In the genomic region with DNA sequence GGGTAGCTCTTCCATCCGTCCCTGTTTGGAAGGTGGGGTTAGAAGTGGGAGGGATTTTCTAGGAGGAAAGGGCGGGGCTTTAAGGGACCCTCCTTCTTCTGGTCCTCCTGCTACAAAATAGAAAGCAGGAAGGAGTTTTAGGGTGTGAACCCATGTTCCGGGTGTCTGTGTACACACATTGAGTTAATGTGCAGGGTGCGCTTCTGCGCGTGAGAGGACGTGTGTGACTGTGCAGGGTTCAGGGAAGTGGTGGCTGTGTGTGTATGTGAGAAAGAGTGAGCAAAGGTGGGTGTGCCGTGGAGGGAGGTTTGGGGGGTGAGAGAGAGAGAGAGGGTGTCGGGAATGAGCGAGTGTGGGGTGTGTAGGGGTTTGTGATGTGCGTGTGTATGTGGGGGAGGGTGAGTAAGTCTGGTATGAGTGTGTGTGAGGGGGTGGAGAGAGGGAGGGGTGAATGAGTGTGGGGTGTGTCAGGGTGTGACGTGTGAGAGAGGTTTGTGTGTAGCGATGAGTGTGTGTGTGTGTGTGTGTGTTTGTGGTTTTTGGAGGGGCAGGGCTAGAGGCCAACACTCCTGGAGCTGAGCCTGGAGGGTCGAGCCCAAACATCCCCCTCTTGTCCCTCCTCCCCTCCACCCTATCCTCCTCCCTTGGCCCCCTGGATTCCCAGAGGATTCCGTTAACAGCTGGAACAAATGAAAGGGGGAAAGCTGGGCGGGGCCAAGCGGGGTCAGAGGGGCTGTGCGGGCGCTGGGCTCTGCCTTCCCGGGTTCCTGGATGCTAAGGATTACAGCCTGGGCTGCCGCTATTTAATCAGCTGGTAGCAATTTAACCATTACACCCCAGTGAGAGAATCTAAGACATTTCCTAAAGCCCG, we compare ENCODE assay signal across 8 mouse cellular contexts.
A peak's percentile ranks its signal among the peaks of the same experiment; 100 is the strongest.
DNase-seq lines count a peak whose midpoint lies in the region; ATAC-seq and TF ChIP-seq lines count a peak whose summit lies in the region.

No protein-coding gene starts in this region.

- ATAC-seq in embryonic facial prominence, embryonic 14.5 days (ENCODE audit: low read depth) = peak; percentile 81
- peak; percentile 40 for ATAC-seq in heart, embryonic 13.5 days (ENCODE audit: extremely low read depth, insufficient number of reproducible peaks, low FRiP score, low TSS enrichment)
- peak; percentile 74 for ATAC-seq in kidney, embryonic 16.5 days (ENCODE audit: low FRiP score, low TSS enrichment)

- no peaks in the 10 kb centered on the region for H3K36me3 ChIP-seq in embryonic facial prominence, embryonic 14.5 days (ENCODE audit: control insufficient read depth, insufficient read depth, low read length)
- H3K36me3 ChIP-seq in heart, embryonic 13.5 days = no peaks in the 10 kb centered on the region
- no peaks in the 10 kb centered on the region for H3K36me3 ChIP-seq in kidney, embryonic 16.5 days (ENCODE audit: insufficient read depth, low read length)

- H3K27ac ChIP-seq in embryonic facial prominence, embryonic 14.5 days (replicated peaks; ENCODE audit: low read depth, low read length) = peak overlapping the region; percentile 73
- H3K27ac ChIP-seq in heart, embryonic 13.5 days (replicated peaks) = peak overlapping the region; percentile 51
- H3K27ac ChIP-seq in kidney, embryonic 16.5 days (ENCODE audit: low read length) = peak overlapping the region; percentile 51
- H3K27ac ChIP-seq in layer of hippocampus, adult 2 months = no peak overlapping the region

- peaks cover 31% of the 10 kb centered on the region for H3K4me1 ChIP-seq in embryonic facial prominence, embryonic 14.5 days (ENCODE audit: control insufficient read depth, insufficient read depth, low read length)
- peaks cover 34% of the 10 kb centered on the region for H3K4me1 ChIP-seq in heart, embryonic 13.5 days
- H3K4me1 ChIP-seq in kidney, embryonic 16.5 days (ENCODE audit: insufficient read depth, low read length) = peaks cover 21% of the 10 kb centered on the region

- H3K27me3 ChIP-seq in embryonic facial prominence, embryonic 14.5 days (replicated peaks; ENCODE audit: control insufficient read depth, insufficient read depth, low read length) = no peaks in the 10 kb centered on the region
- H3K27me3 ChIP-seq in heart, embryonic 13.5 days (replicated peaks) = peaks cover 13% of the 10 kb centered on the region
- H3K27me3 ChIP-seq in kidney, embryonic 16.5 days (ENCODE audit: insufficient read depth, low read length) = no peaks in the 10 kb centered on the region

- peak; percentile 99 for DNase-seq in NIH3T3 (ENCODE audit: low read depth)
- DNase-seq in embryonic facial prominence, embryonic 14.5 days (ENCODE audit: low spot score) = peak; percentile 92
- DNase-seq in lung, postnatal 4 days = peak; percentile 64 to 79
- peak; percentile 54 for DNase-seq in ovary, postnatal 36 days (ENCODE audit: low spot score)
- DNase-seq in layer of hippocampus, postnatal 25 days (ENCODE audit: extremely low spot score in 1 of 2, low spot score in 1 of 2) = no peak
- DNase-seq in layer of hippocampus, adult 2 months (ENCODE audit: low spot score in 2 of 2) = no peak

- WGBS in embryonic facial prominence, embryonic 14.5 days = 4% methylated on average over 22 of the region's 22 CpGs
- 7% methylated on average over 22 of the region's 22 CpGs for WGBS in heart, embryonic 13.5 days
- 5% methylated on average over 22 of the region's 22 CpGs for WGBS in kidney, embryonic 16.5 days

- no peak for TF ChIP-seq CTCF in layer of hippocampus, adult 2 months (conservative IDR thresholded peaks at IDR 0.05)

- H3K9ac ChIP-seq in embryonic facial prominence, embryonic 14.5 days (ENCODE audit: low read depth, low read length) = peak overlapping the region; percentile 35
- H3K9ac ChIP-seq in heart, embryonic 13.5 days = peak overlapping the region; percentile 68
- H3K9ac ChIP-seq in kidney, embryonic 16.5 days (replicated peaks; ENCODE audit: low read length) = peak overlapping the region; percentile 25; the same call in 1 of the 2 replicates

- peak overlapping the region; percentile 24 for H3K4me3 ChIP-seq in embryonic facial prominence, embryonic 14.5 days (ENCODE audit: low read depth, low read length)
- peak overlapping the region; percentile 44 for H3K4me3 ChIP-seq in heart, embryonic 13.5 days
- H3K4me3 ChIP-seq in kidney, embryonic 16.5 days (ENCODE audit: low read length) = peak overlapping the region; percentile 31
- H3K4me3 ChIP-seq in layer of hippocampus, adult 2 months = no peak overlapping the region

- peak overlapping the region; percentile 61 for H3K4me2 ChIP-seq in embryonic facial prominence, embryonic 14.5 days (ENCODE audit: low read depth, low read length)
- H3K4me2 ChIP-seq in heart, embryonic 13.5 days = peak overlapping the region; percentile 70
- peak overlapping the region; percentile 54 for H3K4me2 ChIP-seq in kidney, embryonic 16.5 days (replicated peaks; ENCODE audit: low read depth, low read length)

- H3K9me3 ChIP-seq in embryonic facial prominence, embryonic 14.5 days (ENCODE audit: control insufficient read depth, low read length) = no peaks in the 10 kb centered on the region
- no peaks in the 10 kb centered on the region for H3K9me3 ChIP-seq in heart, embryonic 13.5 days
- no peaks in the 10 kb centered on the region for H3K9me3 ChIP-seq in kidney, embryonic 16.5 days (ENCODE audit: low read length)

Comparison
In these comparisons a context has a peak if more than half of its experiments do, and no peak if none do; other contexts are left out.
1. DNase-seq: peak in NIH3T3 (single experiment), embryonic facial prominence, embryonic 14.5 days (single experiment), lung, postnatal 4 days (2 of 2) and ovary, postnatal 36 days (single experiment); none in layer of hippocampus, postnatal 25 days (0 of 2) and layer of hippocampus, adult 2 months (0 of 2).
2. Peak in every context shown above with its lines, with median percentiles within 50 percentile points of each other: ATAC-seq, H3K4me2 ChIP-seq and H3K9ac ChIP-seq.